Mouse (Mus musculus) lung, postnatal 25 days (tissue): ENCODE results near the gene Gpr83.

Experiments used
- DNase-seq: peaks from one replicate; pipeline ENCODE4 v3.0.0; 2022; ENCODE audit warnings: low spot score

Gene Gpr83

DNA sequence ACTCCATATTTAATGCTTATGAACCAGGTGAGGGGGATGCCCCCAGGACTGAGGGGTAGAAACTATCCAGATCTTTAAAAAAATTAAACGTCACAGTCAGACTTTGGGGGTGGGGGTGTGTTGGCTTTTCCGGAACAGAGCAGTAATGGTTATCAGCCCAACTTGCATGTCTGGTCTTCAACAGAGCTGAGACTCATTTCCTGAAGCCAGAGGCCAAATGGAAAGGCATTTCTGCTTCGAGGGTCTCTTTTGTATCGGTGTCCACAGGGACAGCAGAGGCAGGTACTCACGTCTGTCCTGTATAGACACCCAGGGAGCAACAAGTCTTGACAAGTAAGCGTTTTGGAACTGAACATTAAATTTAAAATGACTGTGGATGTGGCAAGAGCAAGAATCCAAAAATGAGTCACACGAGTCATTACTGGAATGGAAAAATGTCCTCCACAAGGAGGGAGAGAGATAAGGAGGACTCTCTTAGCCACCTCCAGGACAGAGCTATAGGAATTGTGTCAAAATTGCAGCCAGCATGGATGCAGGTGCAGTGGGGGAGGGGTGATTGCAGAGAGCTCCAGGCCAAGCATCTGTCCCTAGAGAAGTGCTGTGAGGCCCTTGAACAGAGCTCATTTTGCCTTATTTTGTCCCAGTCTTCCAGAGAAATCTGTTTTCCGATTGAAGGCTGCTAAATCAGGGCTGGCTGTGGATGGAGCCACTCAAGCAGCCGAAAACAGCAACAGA lies 44.9 kb downstream of the Gpr83 start:
- no peak for DNase-seq

DNA sequence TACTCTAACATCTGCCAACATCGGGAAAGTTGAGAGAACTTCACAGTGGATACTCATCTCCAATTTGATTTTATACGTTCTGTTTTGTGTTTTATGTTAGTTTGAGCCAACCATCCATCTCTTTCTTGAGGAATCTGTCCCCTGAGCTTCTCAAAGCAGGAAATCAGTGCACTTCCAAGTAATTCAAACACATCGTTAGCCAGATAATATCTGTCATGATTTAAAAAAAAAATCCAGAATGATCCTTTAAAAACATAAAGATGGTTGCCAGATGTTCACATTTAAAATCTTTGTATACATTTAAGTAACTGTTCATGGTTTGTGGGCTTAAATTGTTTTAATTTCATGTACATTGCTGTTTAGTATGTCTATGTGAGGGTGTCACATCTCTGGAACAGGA lies 45.9 kb downstream of the Gpr83 start:
- DNase-seq: no peak

DNA sequence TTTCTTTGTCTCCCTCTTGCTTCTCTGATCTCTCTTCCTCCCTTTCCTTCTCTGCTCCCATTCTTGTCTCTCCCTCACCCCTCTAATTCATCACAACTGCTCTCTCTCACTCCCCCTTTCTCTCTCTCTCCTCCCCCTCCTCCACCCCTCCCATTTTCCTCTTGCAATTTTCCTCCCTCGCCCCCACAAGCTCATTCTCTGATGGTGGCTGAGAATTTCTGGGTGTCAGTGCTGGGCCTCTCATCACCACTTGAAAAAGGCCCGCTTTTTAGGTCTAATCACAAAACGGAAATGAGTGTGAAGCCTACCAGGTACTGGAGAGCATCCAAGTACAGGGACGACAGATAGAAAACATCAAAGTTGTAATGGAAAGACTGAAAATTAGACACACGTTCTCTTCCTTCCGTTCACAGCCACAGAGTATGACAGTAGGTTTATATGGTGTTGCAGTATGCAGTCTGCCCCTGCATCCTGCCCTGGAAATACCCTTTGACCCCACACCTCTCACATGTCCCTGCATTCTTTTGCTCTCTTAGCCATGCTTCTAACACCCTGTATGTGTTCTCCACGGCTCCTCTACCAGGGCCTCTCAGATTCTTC lies 47.9 kb downstream of the Gpr83 start:
- no peak for DNase-seq

DNA sequence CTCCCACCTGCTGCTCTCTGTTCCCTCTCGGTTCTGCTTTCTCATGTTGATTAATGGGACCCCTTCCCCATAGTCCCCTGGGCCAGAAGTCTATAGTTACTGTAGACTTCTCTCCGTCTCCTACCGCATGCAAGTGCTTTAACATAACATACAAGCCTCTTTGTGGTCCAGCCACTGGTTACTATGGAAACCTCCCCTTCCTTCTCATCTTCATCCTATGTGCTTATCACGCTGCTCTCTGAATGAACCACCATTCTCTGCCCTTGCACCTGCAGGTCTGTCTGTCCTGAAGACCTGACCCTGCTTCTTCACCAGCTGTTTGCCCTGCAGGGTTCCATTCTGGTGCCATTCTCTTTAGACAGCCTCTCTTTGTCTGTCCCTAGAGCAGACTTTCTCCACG lies 50.0 kb downstream of the Gpr83 start:
- no peak for DNase-seq

DNA sequence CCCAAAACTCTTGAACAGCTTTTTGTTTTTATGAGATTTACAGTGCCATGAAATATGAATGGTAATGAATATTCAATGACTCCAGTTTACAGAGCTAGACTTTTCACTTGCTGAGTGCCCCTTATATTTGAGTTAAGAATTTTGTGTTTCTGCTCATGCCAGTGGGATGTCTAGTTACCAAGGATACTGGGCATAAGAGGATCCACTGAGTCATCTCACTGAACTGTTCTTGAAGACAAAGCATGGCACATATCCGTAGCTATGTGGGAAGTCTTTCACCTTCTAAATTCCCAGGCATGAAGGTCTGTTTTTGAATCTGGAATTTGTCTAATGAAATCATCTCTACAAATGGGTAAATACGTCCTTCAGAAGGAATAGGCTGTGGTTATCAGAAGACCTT lies 52.0 kb downstream of the Gpr83 start:
- no peak for DNase-seq

DNA sequence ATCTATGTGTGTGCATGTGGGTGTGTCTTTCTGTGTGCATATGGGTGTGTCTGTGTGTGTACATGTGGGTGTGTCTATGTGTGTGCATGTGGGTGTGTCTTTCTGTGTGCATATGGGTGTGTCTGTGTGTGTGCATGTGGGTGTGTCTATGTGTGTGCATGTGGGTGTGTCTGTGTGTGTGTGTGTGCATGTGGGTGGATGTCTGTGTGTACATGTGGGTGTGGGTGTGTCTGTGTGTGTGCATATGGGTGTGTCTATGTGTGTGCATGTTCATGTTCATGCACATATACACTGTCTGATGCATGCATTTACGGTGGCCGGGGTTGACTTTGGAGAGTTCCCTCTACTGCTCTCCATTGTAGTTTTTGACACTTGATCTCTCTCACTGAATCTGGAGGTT lies 57.7 kb downstream of the Gpr83 start:
- DNase-seq: no peak

DNA sequence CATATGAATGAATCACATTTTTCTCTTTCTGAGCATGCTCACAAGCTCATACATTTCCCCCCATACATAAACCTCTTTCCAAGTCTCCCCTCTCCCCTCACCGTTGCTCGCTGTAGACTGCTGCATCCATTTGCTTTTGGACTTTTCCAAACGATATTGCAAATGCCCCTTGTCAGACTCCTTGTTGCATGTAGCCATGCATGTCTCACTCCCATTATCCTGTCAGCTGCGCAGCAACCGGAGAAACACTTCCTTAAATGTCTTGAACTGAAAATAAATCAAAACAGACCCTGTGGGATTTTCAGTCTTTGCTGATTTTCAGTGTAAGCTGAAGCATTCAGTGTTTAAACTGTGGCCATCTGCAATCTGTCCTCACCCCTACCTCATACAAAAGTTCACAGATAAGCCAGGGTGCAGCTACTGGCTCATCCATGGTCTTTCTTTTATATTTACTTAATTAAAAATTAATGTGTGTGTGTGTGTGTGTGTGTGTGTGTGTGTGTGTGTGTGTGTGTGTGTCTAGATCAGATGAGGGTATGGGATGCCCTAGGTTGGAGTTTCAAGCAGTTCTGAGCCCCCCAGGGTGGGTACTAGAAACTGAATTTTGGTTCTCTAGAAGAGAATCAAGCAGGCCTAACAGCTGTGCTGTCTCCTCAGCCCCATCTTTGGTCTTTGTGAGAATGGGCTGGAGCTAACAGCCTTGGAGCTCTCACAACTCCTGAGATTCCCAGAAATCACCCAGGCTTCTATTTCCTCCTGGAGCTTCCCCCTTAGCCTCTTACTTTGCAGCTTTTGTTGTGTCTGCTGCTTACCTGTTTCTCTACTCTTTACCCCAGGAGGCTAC lies 59.0 kb downstream of the Gpr83 start:
- no peak for DNase-seq
